Mouse (Mus musculus) forebrain, embryonic 12.5 days (tissue): ENCODE measurements at regions not wholly inside any gene's neighbourhood (a gene's known extent, or its start where the extent isn't known, plus 50 kb on each side); places are given as distances from the start of the nearest gene placed in this dataset. TPM values are rescaled to one million over a fixed set of nuclear protein-coding genes. Genes with fewer than 3 reads are reported as not detected.

Experiments
- ATAC-seq: fragments of 200-750 bp; cut with Nextera tagmentation; 2 replicates; pipeline ENCODE4 v1.8.0; 2017; ENCODE audit warnings: moderate TSS enrichment; ENCODE audit not compliant: low FRiP score
- H3K27ac ChIP-seq: fragments of 300-500 bp; sonication (generic); 2 replicates; pipeline ENCODE4 v1.5.1; 2016; ENCODE audit warnings: mild to moderate bottlenecking
- H3K27me3 ChIP-seq: fragments of 300-500 bp; sonication (generic); 2 replicates; pipeline ENCODE4 v1.6.1; 2016; ENCODE audit warnings: mild to moderate bottlenecking
- H3K36me3 ChIP-seq: fragments of 300-500 bp; sonication (generic); replicated peaks from 2 replicates; pipeline ENCODE4 v1.6.1; 2016; ENCODE audit warnings: mild to moderate bottlenecking
- H3K4me1 ChIP-seq: fragments of 300-500 bp; sonication (generic); 2 replicates; pipeline ENCODE4 v1.6.1; 2016
- H3K4me2 ChIP-seq: fragments of 300-500 bp; sonication (generic); 2 replicates; pipeline ENCODE4 v1.6.1; 2016; ENCODE audit warnings: mild to moderate bottlenecking, moderate library complexity
- H3K4me3 ChIP-seq: fragments of 300-500 bp; sonication (generic); replicated peaks from 2 replicates; pipeline ENCODE4 v1.5.1; 2016; ENCODE audit warnings: mild to moderate bottlenecking
- H3K9ac ChIP-seq: fragments of 300-500 bp; sonication (generic); 2 replicates; pipeline ENCODE4 v1.6.1; 2016; ENCODE audit warnings: mild to moderate bottlenecking
- H3K9me3 ChIP-seq: fragments of 300-500 bp; sonication (generic); 2 replicates; pipeline ENCODE4 v1.6.1; 2016
- WGBS: fragments of 180-500 bp; shearing (Covaris S2); methylation state at CpG from one replicate; pipeline ENCODE4 v1.1.7; 2016; 5-methylcytosine and 5-hydroxymethylcytosine counted together
- microRNA-seq: library from miRNA; unstranded; fragments of <30 nt; microRNA quantifications from one replicate; pipeline ENCODE4, GENCODE M21; 2017

- no peaks in the 10 kb centered on the region for H3K9me3 ChIP-seq
- ATAC-seq = no peak
- H3K36me3 ChIP-seq = no peaks in the 10 kb centered on the region
- H3K4me2 ChIP-seq = no peak overlapping the region
- no peaks in the 10 kb centered on the region for H3K27me3 ChIP-seq
- WGBS = 55% methylated on average over 3 of the region's 3 CpGs
- no peak overlapping the region for H3K9ac ChIP-seq
- no peaks in the 10 kb centered on the region for H3K4me1 ChIP-seq
- no peak overlapping the region for H3K27ac ChIP-seq
- H3K4me3 ChIP-seq = no peak overlapping the region
Observed at GRCm38 (mm10) chr5:83533901-83534300, 178.9 kb upstream of the Tecrl start.

GRCm38 (mm10) chr5:83518661-83519060 is 163.7 kb upstream of the Tecrl start:
- H3K36me3 ChIP-seq = no peaks in the 10 kb centered on the region
- WGBS = 65% methylated on average over 1 of the region's 1 CpGs
- H3K9ac ChIP-seq = no peak overlapping the region
- ATAC-seq = 0 out of 2 replicates have a peak, but pooled peaks have one; percentile 27
- H3K4me1 ChIP-seq = no peaks in the 10 kb centered on the region
- no peaks in the 10 kb centered on the region for H3K9me3 ChIP-seq
- H3K27me3 ChIP-seq = no peaks in the 10 kb centered on the region
- no peak overlapping the region for H3K27ac ChIP-seq
- H3K4me2 ChIP-seq = no peak overlapping the region
- no peak overlapping the region for H3K4me3 ChIP-seq

- H3K27me3 ChIP-seq = no peaks in the 10 kb centered on the region
- H3K9ac ChIP-seq = no peak overlapping the region
- no peak overlapping the region for H3K4me3 ChIP-seq
- peak; percentile 79 for ATAC-seq
- H3K36me3 ChIP-seq = no peaks in the 10 kb centered on the region
- no peaks in the 10 kb centered on the region for H3K9me3 ChIP-seq
- WGBS = 13% methylated on average over 1 of the region's 1 CpGs
- no peak overlapping the region for H3K27ac ChIP-seq
- no peak overlapping the region for H3K4me2 ChIP-seq
- no peaks in the 10 kb centered on the region for H3K4me1 ChIP-seq
Observed at GRCm38 (mm10) chr5:83484135-83484534, 129.1 kb upstream of the Tecrl start.

GRCm38 (mm10) chr5:83440259-83440658 is 85.3 kb upstream of the Tecrl start:
- no peaks in the 10 kb centered on the region for H3K27me3 ChIP-seq
- H3K4me2 ChIP-seq = no peak overlapping the region
- H3K4me3 ChIP-seq = no peak overlapping the region
- H3K4me1 ChIP-seq = no peaks in the 10 kb centered on the region
- WGBS = 10% methylated on average over 3 of the region's 3 CpGs
- ATAC-seq = peak; percentile 71
- H3K9ac ChIP-seq = no peak overlapping the region
- no peak overlapping the region for H3K27ac ChIP-seq
- no peaks in the 10 kb centered on the region for H3K9me3 ChIP-seq
- no peaks in the 10 kb centered on the region for H3K36me3 ChIP-seq

- no peaks in the 10 kb centered on the region for H3K4me1 ChIP-seq
- no peak overlapping the region for H3K4me3 ChIP-seq
- no peak overlapping the region for H3K27ac ChIP-seq
- no peak for ATAC-seq
- no peaks in the 10 kb centered on the region for H3K27me3 ChIP-seq
- no peak overlapping the region for H3K9ac ChIP-seq
- no peaks in the 10 kb centered on the region for H3K9me3 ChIP-seq
- no peaks in the 10 kb centered on the region for H3K36me3 ChIP-seq
- no peak overlapping the region for H3K4me2 ChIP-seq
- WGBS = 78% methylated on average over 1 of the region's 1 CpGs
Observed at GRCm38 (mm10) chr5:83436510-83436909, 81.5 kb upstream of the Tecrl start.

- ATAC-seq = no peak
- Histone ChIP-seq H3K27ac (no peak overlapping the region), H3K4me2 (no peak overlapping the region), H3K9ac (no peak overlapping the region), H3K4me3 (no peak overlapping the region), H3K4me1 (no peaks in the 10 kb centered on the region), H3K36me3 (no peaks in the 10 kb centered on the region), H3K9me3 (no peaks in the 10 kb centered on the region), H3K27me3 (no peaks in the 10 kb centered on the region)
- 89% methylated on average over 5 of the region's 5 CpGs for WGBS
Observed at GRCm38 (mm10) chr5:83421708-83422107, 66.7 kb upstream of the Tecrl start.

GRCm38 (mm10) chr5:83410221-83410620 is 55.2 kb upstream of the Tecrl start:
- Histone ChIP-seq H3K9ac (no peak overlapping the region), H3K36me3 (no peaks in the 10 kb centered on the region), H3K4me1 (no peaks in the 10 kb centered on the region), H3K4me3 (no peak overlapping the region), H3K27ac (no peak overlapping the region), H3K27me3 (no peaks in the 10 kb centered on the region), H3K4me2 (no peak overlapping the region), H3K9me3 (no peaks in the 10 kb centered on the region)
- ATAC-seq = no peak
- WGBS = 88% methylated on average over 2 of the region's 2 CpGs

GRCm38 (mm10) chr5:83405266-83405954 is 50.4 kb upstream of the Tecrl start:
- 77% methylated on average over 4 of the region's 4 CpGs for WGBS
- Histone ChIP-seq H3K9me3 (no peaks in the 10 kb centered on the region), H3K36me3 (no peaks in the 10 kb centered on the region), H3K4me2 (no peak overlapping the region), H3K9ac (no peak overlapping the region), H3K27ac (no peak overlapping the region), H3K4me1 (no peaks in the 10 kb centered on the region), H3K4me3 (no peak overlapping the region), H3K27me3 (no peaks in the 10 kb centered on the region)
- no peak for ATAC-seq

Small RNA genes lying in the stretch of these regions (microRNA-seq; reads per million reads assigned to microRNA genes)
- gene Gm44303 = not detected
